Mouse (Mus musculus) heart, postnatal 0 days (tissue): ENCODE data around the gene Ndufaf5. TPM values are rescaled to one million over a fixed set of nuclear protein-coding genes. Genes with fewer than 3 reads are reported as not detected.

Experiments
- ATAC-seq: fragments of 200-750 bp; cut with Nextera tagmentation; 2 replicates; pipeline ENCODE4 v1.8.0; 2017; ENCODE audit warnings: low read depth, moderate number of reproducible peaks, moderate library complexity; ENCODE audit not compliant: insufficient read depth
- DNase-seq: peaks from one replicate; pipeline ENCODE4 v3.0.0-alpha.2; 2016; ENCODE audit warnings: low spot score
- H3K27ac ChIP-seq: fragments of 300-500 bp; sonication (generic); 2 replicates; pipeline ENCODE4 v1.5.1; 2014; ENCODE audit warnings: low read depth, mild to moderate bottlenecking
- H3K27me3 ChIP-seq: fragments of 300-500 bp; sonication (generic); 2 replicates; pipeline ENCODE4 v1.6.1; 2014; ENCODE audit warnings: low read length, mixed read lengths; ENCODE audit not compliant: control insufficient read depth, insufficient read depth
- H3K36me3 ChIP-seq: fragments of 300-500 bp; sonication (generic); replicated peaks from 2 replicates; pipeline ENCODE4 v1.6.1; 2014; ENCODE audit warnings: low read length, mixed read lengths; ENCODE audit not compliant: control insufficient read depth, insufficient read depth
- H3K4me1 ChIP-seq: fragments of 300-500 bp; sonication (generic); 2 replicates; pipeline ENCODE4 v1.6.1; 2014; ENCODE audit warnings: antibody characterized with exemption; ENCODE audit not compliant: control insufficient read depth, insufficient read depth
- H3K4me2 ChIP-seq: fragments of 300-500 bp; sonication (generic); 2 replicates; pipeline ENCODE4 v1.6.1; 2014; ENCODE audit warnings: low read depth, mild to moderate bottlenecking, low read length, moderate library complexity
- H3K4me3 ChIP-seq: fragments of 300-500 bp; sonication (generic); 2 replicates; pipeline ENCODE4 v1.5.1; 2014; ENCODE audit warnings: low read depth, low read length
- H3K9ac ChIP-seq: fragments of 300-500 bp; sonication (generic); replicated peaks from 2 replicates; pipeline ENCODE4 v1.6.1; 2014; ENCODE audit warnings: low read depth, low read length, mixed read lengths
- H3K9me3 ChIP-seq: fragments of 300-500 bp; sonication (generic); replicated peaks from 2 replicates; pipeline ENCODE4 v1.6.1; 2016; ENCODE audit warnings: low read length; ENCODE audit not compliant: control insufficient read depth
- CTCF ChIP-seq: IDR thresholded peaks from 2 replicates; pipeline ENCODE4 v1.5.1; 2016; ENCODE audit warnings: antibody characterized with exemption, control low read depth, low read depth
- EP300 ChIP-seq: IDR thresholded peaks from 2 replicates; pipeline ENCODE4 v1.6.1; 2016; ENCODE audit warnings: antibody characterized with exemption, low read depth
- WGBS: fragments of 180-500 bp; shearing (Covaris S2); extraction: QIAGEN DNeasy Blood & Tissue Kit; methylation state at CpG from one replicate; pipeline ENCODE4 v1.1.7; 2014; 5-methylcytosine and 5-hydroxymethylcytosine counted together
- polyA plus RNA-seq: library from polyadenylated mRNA; unstranded; fragments of >200 nt; fragmentation: Nextera tagmentation; extraction: Ambion mirVana; gene quantifications from 2 replicates; pipeline ENCODE4 v1.2.1, GENCODE M21; 2015
- total RNA-seq: library from RNA; depleted of rRNA; stranded (reverse); fragments of >200 nt; gene quantifications from 2 replicates; pipeline ENCODE4 v1.2.3, GENCODE M21; 2014; ENCODE audit warnings: low replicate concordance; rRNA removed

Gene Ndufaf5
- total and polyA plus RNA-seq, 2 experiments from 2014 or later: 17.1 to 33.4 TPM

DNA sequence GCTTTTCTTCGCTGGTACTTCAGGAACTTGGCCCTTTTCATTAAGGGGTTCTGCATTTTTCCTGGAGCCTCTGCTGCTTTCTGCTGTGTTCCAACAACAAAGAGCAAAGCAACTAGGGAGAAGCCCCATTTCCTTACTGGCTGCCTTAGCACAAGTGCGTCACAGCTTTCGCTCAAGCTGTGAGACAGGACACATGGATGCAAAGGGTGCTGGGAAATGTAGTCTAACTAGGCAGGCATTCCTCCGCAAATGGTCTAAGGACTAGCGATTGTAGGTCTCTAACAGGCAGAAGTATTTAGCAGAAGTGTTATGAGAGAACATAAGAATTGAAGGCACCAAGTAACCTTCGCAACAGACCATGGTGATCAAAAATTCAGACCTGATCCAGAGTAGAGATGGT, 66.8 kb downstream of the Ndufaf5 start:
- H3K4me3 ChIP-seq: no peak overlapping the region
- H3K27ac ChIP-seq: no peak overlapping the region
- H3K4me2 ChIP-seq: no peak overlapping the region
- ATAC-seq (no peak), DNase-seq (no peak)
- no peak overlapping the region for H3K9ac ChIP-seq
- 51% methylated on average over 6 of the region's 6 CpGs for WGBS
- no peaks in the 10 kb centered on the region for H3K9me3 ChIP-seq
- H3K36me3 ChIP-seq: no peaks in the 10 kb centered on the region
- H3K4me1 ChIP-seq: 0 out of 2 replicates have a peak, but pooled peaks cover 4% of the 10 kb centered on the region
- no peaks in the 10 kb centered on the region for H3K27me3 ChIP-seq
- TF ChIP-seq EP300 (no peak), CTCF (no peak)

DNA sequence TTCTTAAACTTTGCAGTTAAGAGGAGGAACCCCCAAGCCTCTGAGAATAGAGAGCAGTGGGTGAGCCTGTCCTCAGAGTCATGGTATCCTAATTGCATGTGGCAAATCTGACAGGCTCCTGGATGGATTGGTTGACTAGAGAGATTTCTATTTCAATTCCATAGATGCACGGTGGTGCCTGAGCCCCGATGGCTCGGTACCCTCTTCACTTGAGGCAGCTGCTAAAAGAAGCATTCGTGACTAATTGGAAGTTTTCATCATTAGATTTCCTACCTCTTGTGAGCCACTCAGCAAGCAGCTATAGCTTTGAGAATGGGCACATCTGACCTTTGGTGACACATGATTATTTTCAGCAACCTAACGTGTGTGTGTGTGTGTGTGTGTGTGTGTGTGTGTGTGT, 71.9 kb downstream of the Ndufaf5 start:
- ATAC-seq (no peak), DNase-seq (no peak)
- no peak for TF ChIP-seq CTCF
- TF ChIP-seq EP300: no peak
- Histone ChIP-seq H3K36me3 (no peaks in the 10 kb centered on the region), H3K4me1 (0 out of 2 replicates have a peak, but pooled peaks cover 4% of the 10 kb centered on the region), H3K9ac (no peak overlapping the region), H3K27me3 (no peaks in the 10 kb centered on the region), H3K4me2 (no peak overlapping the region), H3K27ac (no peak overlapping the region), H3K9me3 (no peaks in the 10 kb centered on the region), H3K4me3 (no peak overlapping the region)
- WGBS: 70% methylated on average over 5 of the region's 5 CpGs

- no peak overlapping the region for H3K9ac ChIP-seq
- no peak overlapping the region for H3K4me3 ChIP-seq
- no peak for DNase-seq
- WGBS: 91% methylated on average over 5 of the region's 5 CpGs
- H3K27me3 ChIP-seq: no peaks in the 10 kb centered on the region
- H3K27ac ChIP-seq: no peak overlapping the region
- no peak for TF ChIP-seq EP300
- no peak for TF ChIP-seq CTCF
- ATAC-seq: no peak
- H3K36me3 ChIP-seq: no peaks in the 10 kb centered on the region
- no peak overlapping the region for H3K4me2 ChIP-seq
- H3K9me3 ChIP-seq: no peaks in the 10 kb centered on the region
- 0 out of 2 replicates have a peak, but pooled peaks cover 4% of the 10 kb centered on the region for H3K4me1 ChIP-seq
Measured at GRCm38 (mm10) chr2:140243105-140243504, 72.7 kb downstream of the Ndufaf5 start.

Other genes with a start within 250 kb of the Ndufaf5 start
- gene Tasp1, start 103.8 kb upstream of the Ndufaf5 start, total RNA-seq: 1.2 and 4.9 TPM in 2 replicates
- 9.6 and 10.7 TPM in 2 replicates for gene Tasp1, start 103.8 kb upstream of the Ndufaf5 start, polyA plus RNA-seq
- not detected in 2 replicates for gene Gm17374, start 18.6 kb upstream of the Ndufaf5 start, total RNA-seq
- gene Gm17374, start 18.6 kb upstream of the Ndufaf5 start, polyA plus RNA-seq: not detected in 2 replicates
- gene Esf1, start 85 bp upstream of the Ndufaf5 start, total RNA-seq: 1.7 and 2.9 TPM in 2 replicates
- 10.8 and 12.9 TPM in 2 replicates for gene Esf1, start 85 bp upstream of the Ndufaf5 start, polyA plus RNA-seq
- gene Sel1l2, start 219.1 kb downstream of the Ndufaf5 start, total RNA-seq: not detected in 2 replicates
- not detected in 2 replicates for gene Sel1l2, start 219.1 kb downstream of the Ndufaf5 start, polyA plus RNA-seq
- 5.5 and 11.8 TPM in 2 replicates for gene Macrod2, start 224.7 kb downstream of the Ndufaf5 start, total RNA-seq
- 17.4 and 18.4 TPM in 2 replicates for gene Macrod2, start 224.7 kb downstream of the Ndufaf5 start, polyA plus RNA-seq